Mouse (Mus musculus) right cerebral cortex, adult 2 months (tissue): ENCODE measurements at regions not wholly inside any gene's neighbourhood (a gene's known extent, or its start where the extent isn't known, plus 50 kb on each side); places are given as distances from the start of the nearest gene placed in this dataset.

ENCODE experiments used
- DNase-seq, 2 experiments: peaks; one replicate each; pipeline ENCODE4 v3.0.0; 2021 to 2022; ENCODE audit warnings: low spot score in 2 of 2

GRCm38 (mm10) chr15:72411956-72412355 is 1422.4 kb upstream of the Gm6569 start:
- peak; percentile 72 for DNase-seq
